Mouse (Mus musculus): ENCODE measurements around the gene Ybey. TPM values are rescaled to one million over a fixed set of nuclear protein-coding genes. Genes with fewer than 3 reads are reported as not detected.

Gene Ybey
- polyA plus RNA-seq, 1 experiment from 2014 or later = 7.1 TPM

- 96% methylated on average over 8 of the region's 8 CpGs for WGBS
- Histone ChIP-seq H3K9ac (replicated peaks; ENCODE audit: low read depth, low read length) (no peak overlapping the region), H3K4me2 (ENCODE audit: low read length) (no peak overlapping the region), H3K4me3 (replicated peaks; ENCODE audit: low read length) (no peak overlapping the region), H3K27me3 (replicated peaks; ENCODE audit: control insufficient read depth, insufficient read depth, low read length) (no peaks in the 10 kb centered on the region), H3K27ac (ENCODE audit: low read length) (no peak overlapping the region), H3K36me3 (ENCODE audit: control insufficient read depth, insufficient read depth) (peaks cover 59% of the 10 kb centered on the region), H3K4me1 (replicated peaks; ENCODE audit: control insufficient read depth, insufficient read depth, low read length) (no peaks in the 10 kb centered on the region), H3K9me3 (ENCODE audit: control insufficient read depth, low read length) (no peaks in the 10 kb centered on the region)
- ATAC-seq = no peak
Measured at GRCm38 (mm10) chr10:76488265-76488664, 19.4 kb upstream of the Ybey start.

GRCm38 (mm10) chr10:76486302-76486701, 17.4 kb upstream of the Ybey start:
- H3K27ac ChIP-seq (ENCODE audit: low read length) = no peak overlapping the region
- no peak overlapping the region for H3K4me3 ChIP-seq (replicated peaks; ENCODE audit: low read length)
- H3K4me1 ChIP-seq (replicated peaks; ENCODE audit: control insufficient read depth, insufficient read depth, low read length) = no peaks in the 10 kb centered on the region
- WGBS = 94% methylated on average over 2 of the region's 2 CpGs
- H3K36me3 ChIP-seq (ENCODE audit: control insufficient read depth, insufficient read depth) = peaks cover 61% of the 10 kb centered on the region
- H3K9me3 ChIP-seq (ENCODE audit: control insufficient read depth, low read length) = no peaks in the 10 kb centered on the region
- H3K4me2 ChIP-seq (ENCODE audit: low read length) = no peak overlapping the region
- H3K27me3 ChIP-seq (replicated peaks; ENCODE audit: control insufficient read depth, insufficient read depth, low read length) = no peaks in the 10 kb centered on the region
- no peak overlapping the region for H3K9ac ChIP-seq (replicated peaks; ENCODE audit: low read depth, low read length)
- ATAC-seq = no peak

GRCm38 (mm10) chr10:76481480-76481879, 12.6 kb upstream of the Ybey start:
- Histone ChIP-seq H3K4me3 (replicated peaks; ENCODE audit: low read length) (no peak overlapping the region), H3K27me3 (replicated peaks; ENCODE audit: control insufficient read depth, insufficient read depth, low read length) (no peaks in the 10 kb centered on the region), H3K9me3 (ENCODE audit: control insufficient read depth, low read length) (no peaks in the 10 kb centered on the region), H3K4me1 (replicated peaks; ENCODE audit: control insufficient read depth, insufficient read depth, low read length) (no peaks in the 10 kb centered on the region), H3K9ac (replicated peaks; ENCODE audit: low read depth, low read length) (no peak overlapping the region), H3K4me2 (ENCODE audit: low read length) (no peak overlapping the region), H3K36me3 (ENCODE audit: control insufficient read depth, insufficient read depth) (peaks cover 49% of the 10 kb centered on the region), H3K27ac (ENCODE audit: low read length) (no peak overlapping the region)
- ATAC-seq = no peak
- 91% methylated on average over 6 of the region's 6 CpGs for WGBS

- ATAC-seq = no peak
- 92% methylated on average over 13 of the region's 13 CpGs for WGBS
- H3K4me3 ChIP-seq (replicated peaks; ENCODE audit: low read length) = no peak overlapping the region
Measured at GRCm38 (mm10) chr10:76480851-76481250, 11.9 kb upstream of the Ybey start.

GRCm38 (mm10) chr10:76473759-76474158, 4.8 kb upstream of the Ybey start:
- H3K4me2 ChIP-seq (ENCODE audit: low read length) = no peak overlapping the region
- H3K27me3 ChIP-seq (replicated peaks; ENCODE audit: control insufficient read depth, insufficient read depth, low read length) = no peaks in the 10 kb centered on the region
- H3K4me3 ChIP-seq (replicated peaks; ENCODE audit: low read length) = no peak overlapping the region
- peaks cover 28% of the 10 kb centered on the region for H3K4me1 ChIP-seq (replicated peaks; ENCODE audit: control insufficient read depth, insufficient read depth, low read length)
- H3K9me3 ChIP-seq (ENCODE audit: control insufficient read depth, low read length) = no peaks in the 10 kb centered on the region
- WGBS = 90% methylated on average over 5 of the region's 5 CpGs
- H3K9ac ChIP-seq (replicated peaks; ENCODE audit: low read depth, low read length) = no peak overlapping the region
- H3K27ac ChIP-seq (ENCODE audit: low read length) = no peak overlapping the region
- H3K36me3 ChIP-seq (ENCODE audit: control insufficient read depth, insufficient read depth) = peaks cover 18% of the 10 kb centered on the region
- no peak for ATAC-seq

More at GRCm38 (mm10) chr10:76480851-76481250, 11.9 kb upstream of the Ybey start:
- Histone ChIP-seq H3K4me1 (replicated peaks; ENCODE audit: control insufficient read depth, insufficient read depth, low read length) (no peaks in the 10 kb centered on the region), H3K9me3 (ENCODE audit: control insufficient read depth, low read length) (no peaks in the 10 kb centered on the region), H3K27ac (ENCODE audit: low read length) (no peak overlapping the region), H3K27me3 (replicated peaks; ENCODE audit: control insufficient read depth, insufficient read depth, low read length) (no peaks in the 10 kb centered on the region), H3K36me3 (ENCODE audit: control insufficient read depth, insufficient read depth) (peaks cover 44% of the 10 kb centered on the region), H3K4me2 (ENCODE audit: low read length) (no peak overlapping the region), H3K9ac (replicated peaks; ENCODE audit: low read depth, low read length) (no peak overlapping the region)

GRCm38 (mm10) chr10:76462721-76463120, 6.2 kb downstream of the Ybey start:
- H3K9me3 ChIP-seq (ENCODE audit: control insufficient read depth, low read length) = no peaks in the 10 kb centered on the region
- H3K27ac ChIP-seq (ENCODE audit: low read length) = no peak overlapping the region
- no peaks in the 10 kb centered on the region for H3K4me1 ChIP-seq (replicated peaks; ENCODE audit: control insufficient read depth, insufficient read depth, low read length)
- WGBS = 89% methylated on average over 6 of the region's 6 CpGs
- H3K4me3 ChIP-seq (replicated peaks; ENCODE audit: low read length) = no peak overlapping the region
- no peak for ATAC-seq
- H3K27me3 ChIP-seq (replicated peaks; ENCODE audit: control insufficient read depth, insufficient read depth, low read length) = no peaks in the 10 kb centered on the region
- no peak overlapping the region for H3K4me2 ChIP-seq (ENCODE audit: low read length)
- no peak overlapping the region for H3K9ac ChIP-seq (replicated peaks; ENCODE audit: low read depth, low read length)
- no peaks in the 10 kb centered on the region for H3K36me3 ChIP-seq (ENCODE audit: control insufficient read depth, insufficient read depth)

GRCm38 (mm10) chr10:76462312-76462711, 6.6 kb downstream of the Ybey start:
- WGBS = 92% methylated on average over 7 of the region's 7 CpGs
- Histone ChIP-seq H3K4me3 (replicated peaks; ENCODE audit: low read length) (no peak overlapping the region), H3K9me3 (ENCODE audit: control insufficient read depth, low read length) (no peaks in the 10 kb centered on the region), H3K27me3 (replicated peaks; ENCODE audit: control insufficient read depth, insufficient read depth, low read length) (no peaks in the 10 kb centered on the region), H3K27ac (ENCODE audit: low read length) (no peak overlapping the region), H3K9ac (replicated peaks; ENCODE audit: low read depth, low read length) (no peak overlapping the region), H3K4me1 (replicated peaks; ENCODE audit: control insufficient read depth, insufficient read depth, low read length) (no peaks in the 10 kb centered on the region), H3K36me3 (ENCODE audit: control insufficient read depth, insufficient read depth) (no peaks in the 10 kb centered on the region), H3K4me2 (ENCODE audit: low read length) (no peak overlapping the region)
- no peak for ATAC-seq

GRCm38 (mm10) chr10:76461255-76461654, 7.7 kb downstream of the Ybey start:
- Histone ChIP-seq H3K27me3 (replicated peaks; ENCODE audit: control insufficient read depth, insufficient read depth, low read length) (no peaks in the 10 kb centered on the region), H3K9ac (replicated peaks; ENCODE audit: low read depth, low read length) (no peak overlapping the region), H3K4me1 (replicated peaks; ENCODE audit: control insufficient read depth, insufficient read depth, low read length) (no peaks in the 10 kb centered on the region)

GRCm38 (mm10) chr10:76455289-76455688, 13.6 kb downstream of the Ybey start:
- Histone ChIP-seq H3K9me3 (ENCODE audit: control insufficient read depth, low read length) (no peaks in the 10 kb centered on the region), H3K4me2 (ENCODE audit: low read length) (no peak overlapping the region), H3K36me3 (ENCODE audit: control insufficient read depth, insufficient read depth) (no peaks in the 10 kb centered on the region), H3K27ac (ENCODE audit: low read length) (no peak overlapping the region), H3K27me3 (replicated peaks; ENCODE audit: control insufficient read depth, insufficient read depth, low read length) (no peaks in the 10 kb centered on the region), H3K9ac (replicated peaks; ENCODE audit: low read depth, low read length) (no peak overlapping the region), H3K4me3 (replicated peaks; ENCODE audit: low read length) (no peak overlapping the region), H3K4me1 (replicated peaks; ENCODE audit: control insufficient read depth, insufficient read depth, low read length) (no peaks in the 10 kb centered on the region)
- 46% methylated on average over 5 of the region's 5 CpGs for WGBS
- 0 out of 2 replicates have a peak, but pooled peaks have one; percentile 26 for ATAC-seq

More at GRCm38 (mm10) chr10:76461255-76461654, 7.7 kb downstream of the Ybey start:
- Histone ChIP-seq H3K27ac (ENCODE audit: low read length) (no peak overlapping the region), H3K36me3 (ENCODE audit: control insufficient read depth, insufficient read depth) (no peaks in the 10 kb centered on the region), H3K4me3 (replicated peaks; ENCODE audit: low read length) (no peak overlapping the region), H3K4me2 (ENCODE audit: low read length) (no peak overlapping the region), H3K9me3 (ENCODE audit: control insufficient read depth, low read length) (no peaks in the 10 kb centered on the region)
- ATAC-seq = no peak
- 84% methylated on average over 1 of the region's 1 CpGs for WGBS

GRCm38 (mm10) chr10:76448851-76449250, 20.1 kb downstream of the Ybey start, which contains the start of gene 2610028H24Rik:
2610028H24Rik (plus strand) TSS chr10:76449081.
- WGBS = 65% methylated on average over 5 of the region's 5 CpGs
- Histone ChIP-seq H3K27ac (ENCODE audit: low read length) (no peak within 1 kb of the TSS), H3K9ac (replicated peaks; ENCODE audit: low read depth, low read length) (no peak within 1 kb of the TSS), H3K4me3 (replicated peaks; ENCODE audit: low read length) (no peak within 1 kb of the TSS), H3K36me3 (ENCODE audit: control insufficient read depth, insufficient read depth) (no peaks in the 10 kb centered on the region), H3K27me3 (replicated peaks; ENCODE audit: control insufficient read depth, insufficient read depth, low read length) (no peaks in the 10 kb centered on the region), H3K4me1 (replicated peaks; ENCODE audit: control insufficient read depth, insufficient read depth, low read length) (no peaks in the 10 kb centered on the region), H3K4me2 (ENCODE audit: low read length) (no peak within 1 kb of the TSS), H3K9me3 (ENCODE audit: control insufficient read depth, low read length) (no peaks in the 10 kb centered on the region)
- no peak for ATAC-seq

Measured in forebrain, embryonic 16.5 days (tissue).